Mouse (Mus musculus): ENCODE data around the gene Crybg2. TPM values are rescaled to one million over a fixed set of nuclear protein-coding genes. Genes with fewer than 3 reads are reported as not detected.
A peak's percentile ranks its signal among the peaks of the same experiment; 100 is the strongest.

Crybg2 gene
- total RNA-seq, 2 experiments from 2014 or later, result 2.1 to 2.7 TPM

DNA sequence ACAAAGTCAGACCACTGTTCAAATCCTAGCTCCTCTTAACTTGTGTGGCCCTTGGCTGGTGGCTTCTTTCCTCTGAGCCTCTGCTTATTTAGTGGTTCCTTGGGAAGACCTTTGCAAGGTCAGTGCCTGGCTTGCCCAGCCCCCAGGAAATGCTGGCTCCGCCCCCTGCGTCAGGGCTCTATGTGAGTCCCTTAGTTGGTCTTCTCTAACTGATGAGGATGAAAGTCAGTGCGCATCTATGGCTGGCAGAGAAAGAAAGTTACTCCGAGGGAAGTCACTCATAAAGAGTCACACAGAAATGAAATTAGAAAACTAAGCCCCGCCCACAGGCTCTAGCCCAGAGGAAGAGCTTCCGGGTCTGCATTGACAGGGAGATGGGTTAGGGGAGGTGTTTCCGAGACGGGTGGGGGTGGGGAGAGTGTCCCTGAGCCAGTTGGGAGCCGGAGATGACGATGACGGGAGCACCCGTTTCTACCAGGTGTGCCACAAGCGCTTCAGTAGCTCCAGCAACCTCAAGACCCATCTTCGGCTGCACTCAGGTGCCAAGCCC, 2.4 kb upstream of the Crybg2 start:
- DNase-seq (ENCODE audit: low spot score in 2 of 2), result no peak

DNA sequence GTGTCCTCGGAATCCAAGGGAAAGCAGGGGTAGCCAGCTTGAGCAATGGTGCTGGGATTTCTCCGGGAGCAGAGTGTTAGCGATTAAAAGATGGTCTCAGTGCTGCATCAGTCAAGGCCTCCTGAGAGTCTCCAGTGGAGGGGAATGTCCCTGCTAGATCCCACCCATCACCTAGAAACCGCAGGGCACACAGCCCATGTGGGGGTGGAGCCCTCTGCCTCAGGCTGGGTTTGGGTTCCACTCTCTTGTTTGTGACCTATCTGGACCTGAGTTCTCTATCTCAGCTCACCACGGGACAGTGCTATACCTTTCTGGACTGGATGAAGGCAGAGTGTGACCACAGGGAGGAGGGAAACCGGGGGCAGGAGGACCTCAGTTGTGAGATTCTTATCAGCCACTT, 1.7 kb upstream of the Crybg2 start:
- DNase-seq (ENCODE audit: low spot score in 2 of 2), result no peak

DNA sequence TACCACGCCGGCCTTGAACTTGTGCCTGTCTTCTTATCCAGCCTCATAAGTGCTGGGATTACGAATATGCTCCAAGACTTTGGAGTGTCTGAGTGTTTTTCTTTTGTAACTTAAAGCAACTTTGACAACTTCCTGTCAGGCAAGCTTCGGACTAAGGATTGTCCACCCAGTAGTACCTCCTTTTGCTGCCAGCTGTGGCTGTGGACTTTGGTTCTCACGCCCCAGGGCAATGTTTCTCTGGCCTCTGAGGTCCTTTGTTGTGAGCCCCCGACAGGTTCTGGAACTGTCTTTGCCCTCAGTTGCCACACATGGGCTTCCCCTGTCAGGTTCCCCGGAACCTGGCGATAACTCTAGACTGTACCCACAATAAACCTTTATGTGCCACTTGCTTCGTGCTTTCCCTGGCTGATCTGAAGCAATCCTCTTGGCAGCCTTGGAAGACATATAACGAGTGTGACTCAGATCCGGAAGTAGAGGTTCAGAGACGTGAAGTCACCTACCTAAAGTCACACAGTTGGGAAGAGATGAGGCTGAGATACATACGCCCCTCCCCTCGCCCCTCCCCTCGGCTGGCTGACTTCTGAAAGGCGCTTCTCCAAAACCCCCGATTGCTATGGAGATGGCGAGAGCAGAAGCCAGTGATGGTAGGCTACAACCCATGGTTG, 683 bp downstream of the Crybg2 start:
- peak; percentile 32 to 49 for DNase-seq (ENCODE audit: low spot score in 2 of 2)

DNA sequence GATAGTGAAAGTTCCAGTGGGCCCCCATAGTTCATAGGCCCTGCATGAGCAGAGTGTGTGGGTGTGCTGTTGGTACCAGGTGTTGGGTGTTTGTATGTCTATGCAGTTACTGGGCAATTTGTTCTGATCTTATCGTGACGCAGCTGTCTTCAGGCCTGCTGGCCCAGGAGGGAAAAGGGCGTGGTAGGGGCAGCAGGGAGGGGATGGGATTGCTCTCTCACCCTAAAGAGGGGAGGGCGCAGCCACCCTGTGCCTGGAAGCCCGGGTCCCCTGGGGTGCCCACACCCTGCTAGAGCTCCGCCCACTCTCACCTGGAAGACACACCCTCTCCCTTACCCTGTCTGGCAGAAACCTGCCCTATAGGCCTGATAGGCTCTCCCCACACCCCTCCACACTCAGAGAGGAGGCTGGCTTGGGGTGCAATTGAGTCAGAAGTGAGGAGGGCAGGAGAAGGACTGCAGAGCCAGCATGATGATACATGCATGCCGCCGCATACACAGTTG, 1.4 kb downstream of the Crybg2 start:
- peak in 1 of 2 experiments; percentile 17 for DNase-seq (ENCODE audit: low spot score in 2 of 2)

DNA sequence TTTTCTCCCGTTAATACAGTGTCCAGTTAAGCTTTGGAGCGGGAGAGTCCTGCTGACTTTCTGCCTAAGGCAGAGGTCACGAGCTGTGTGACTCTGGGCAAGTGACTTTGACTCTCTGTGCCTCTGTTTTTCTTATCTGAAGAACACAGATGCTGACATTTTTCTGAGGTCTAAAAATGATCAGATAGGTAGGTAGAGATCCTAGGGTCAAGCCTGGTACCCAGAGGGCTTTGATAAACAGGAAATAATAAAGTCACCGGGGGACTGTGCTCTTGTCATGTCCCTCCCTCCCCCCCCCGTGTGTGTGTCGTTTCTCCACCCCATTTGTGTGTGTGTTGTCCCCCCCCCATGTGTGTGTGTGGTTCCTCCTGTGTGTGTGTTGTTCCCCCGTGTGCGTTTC, 1.9 kb downstream of the Crybg2 start:
- DNase-seq (ENCODE audit: low spot score in 2 of 2), result no peak

DNA sequence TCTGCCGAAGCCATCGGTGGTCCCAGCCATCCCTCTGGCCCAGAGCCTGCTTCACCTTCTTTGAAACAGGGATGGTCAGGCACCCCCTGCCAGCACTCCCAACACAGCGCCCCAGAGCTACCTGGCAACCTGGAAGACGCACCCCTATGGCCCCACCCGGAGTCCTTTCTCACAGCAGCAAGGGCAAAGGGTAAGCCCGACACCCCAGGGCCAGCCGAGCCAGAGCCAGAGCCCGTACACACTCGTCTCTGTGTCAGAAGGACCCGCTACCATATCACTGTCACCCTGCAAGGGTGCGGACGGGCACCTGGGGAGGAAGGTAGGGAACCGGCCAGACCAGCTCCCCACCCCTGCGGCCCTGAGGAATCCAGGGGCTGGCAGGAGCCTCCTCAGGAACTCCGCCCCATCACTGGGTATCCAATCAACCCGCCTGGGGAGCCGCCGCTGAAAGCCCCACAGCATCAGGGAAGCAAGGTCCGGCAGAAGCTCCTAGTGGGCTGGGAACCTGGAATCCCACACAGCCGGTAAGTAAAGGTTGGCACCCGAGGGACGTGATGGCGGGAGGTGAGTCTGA, 4.9 kb downstream of the Crybg2 start:
- no peak for DNase-seq (ENCODE audit: low spot score in 2 of 2)

DNA sequence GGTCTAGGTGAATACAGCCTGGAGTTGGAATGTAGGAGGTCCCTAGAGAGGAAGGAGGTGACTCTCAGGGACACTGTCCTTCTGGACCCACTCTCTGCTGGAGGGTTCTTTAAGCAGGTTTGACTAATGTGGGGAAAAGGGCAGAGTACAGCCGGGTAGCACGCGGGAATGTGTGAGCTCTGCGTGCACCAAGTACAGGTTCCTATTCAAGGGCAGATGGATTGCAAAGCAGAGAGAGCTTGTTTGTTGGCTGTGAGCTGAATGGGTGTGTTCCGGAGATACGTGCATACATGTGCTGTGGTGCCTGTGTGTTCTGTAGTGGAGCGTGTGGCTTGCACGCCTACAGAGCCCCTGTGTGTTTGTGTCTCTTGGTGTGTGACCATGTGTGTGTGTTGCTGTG, 6.8 kb downstream of the Crybg2 start:
- DNase-seq (ENCODE audit: low spot score in 2 of 2), result no peak

DNA sequence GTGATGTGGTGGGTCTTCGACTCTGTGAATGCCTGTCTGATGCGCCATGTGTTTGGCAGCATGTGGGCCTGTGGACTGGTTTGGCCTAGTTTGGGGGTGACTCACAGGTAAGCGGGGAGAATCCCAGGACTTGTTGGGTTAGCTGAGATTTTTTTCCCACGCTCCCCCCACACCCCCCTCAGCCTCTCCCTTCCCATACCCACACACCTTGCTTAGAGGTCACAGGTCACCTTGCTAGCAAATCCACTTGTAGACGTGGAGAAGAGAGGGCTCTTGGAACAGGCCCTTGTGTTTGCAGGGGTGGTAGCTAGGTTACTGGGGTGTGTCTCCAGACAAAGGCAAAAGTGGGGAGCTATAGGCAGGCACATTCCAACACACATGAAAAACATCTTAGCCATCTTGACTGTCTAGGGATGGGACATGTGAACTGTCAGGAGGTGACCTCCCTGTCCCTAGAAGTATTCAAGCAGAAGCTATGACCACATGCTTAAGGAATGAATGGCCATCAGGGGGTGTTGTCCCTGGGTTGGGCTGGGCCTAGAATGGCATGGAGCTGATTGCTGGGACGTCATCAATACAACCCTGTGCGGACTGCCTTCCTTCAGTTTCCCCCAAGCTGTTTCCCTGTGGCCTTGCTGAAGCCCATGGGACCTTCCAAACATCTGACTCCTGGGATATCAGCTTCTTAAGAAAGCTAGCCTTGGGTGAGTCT, 7.4 kb downstream of the Crybg2 start:
- DNase-seq (ENCODE audit: low spot score in 2 of 2), result no peak

DNA sequence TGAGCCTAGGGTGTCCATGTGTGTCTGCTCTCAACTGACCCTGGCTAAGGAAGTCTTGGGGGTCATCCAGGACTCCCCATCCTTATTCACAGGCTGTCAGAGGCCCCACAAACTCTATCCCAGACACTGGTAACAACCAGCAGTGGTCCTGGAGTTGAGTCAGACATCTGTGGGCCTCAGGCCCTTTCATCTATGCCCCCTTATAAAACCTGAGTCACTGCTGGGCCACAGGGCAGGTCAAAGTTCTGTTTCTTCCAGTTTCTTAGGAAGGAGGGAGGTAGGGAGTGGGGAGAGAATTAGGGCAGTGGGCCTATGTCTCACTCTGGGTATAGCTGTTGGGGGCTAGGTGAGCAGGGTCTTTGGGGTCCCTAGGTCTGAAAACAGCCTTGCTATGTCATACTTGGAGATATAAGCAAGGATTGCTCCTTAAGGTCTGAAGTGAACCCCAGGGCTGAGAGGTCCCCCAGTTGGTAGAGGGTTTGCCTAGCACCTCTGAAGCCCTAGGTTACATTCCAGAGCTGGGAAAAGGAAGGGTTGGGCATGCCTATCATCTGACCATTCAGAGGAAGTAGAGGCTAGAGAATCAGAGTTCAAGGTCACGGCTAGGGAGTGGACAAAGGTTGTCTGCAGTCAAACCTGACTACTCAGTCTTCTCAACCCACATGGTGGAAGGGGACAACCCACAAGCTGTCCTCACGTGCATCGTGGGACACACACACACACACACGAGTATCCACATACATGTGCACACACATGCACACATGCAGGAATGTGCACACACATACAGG, 8.4 kb downstream of the Crybg2 start:
- no peak for DNase-seq (ENCODE audit: low spot score in 2 of 2)

DNA sequence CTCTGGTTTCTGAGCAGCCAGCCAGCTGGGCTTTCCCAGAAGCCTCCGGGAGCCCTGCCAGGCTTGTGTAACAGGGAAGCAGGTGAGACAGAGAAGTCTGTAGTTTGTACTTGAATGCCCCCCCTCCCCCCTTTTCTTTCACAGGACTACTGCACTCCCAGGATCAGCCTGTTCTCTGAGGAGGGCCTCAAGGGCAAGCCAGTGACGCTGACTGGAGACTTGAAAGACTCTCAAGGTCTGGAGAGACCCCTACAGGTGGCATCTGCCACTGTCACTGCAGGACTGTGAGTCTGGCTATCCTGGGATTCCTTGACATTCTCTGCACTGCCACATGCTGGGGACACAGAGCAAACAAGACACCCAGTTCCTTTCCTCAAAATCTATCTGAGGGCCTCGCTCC, 18.1 kb downstream of the Crybg2 start:
- peak; percentile 47 to 60 for DNase-seq (ENCODE audit: low spot score in 2 of 2)

DNA sequence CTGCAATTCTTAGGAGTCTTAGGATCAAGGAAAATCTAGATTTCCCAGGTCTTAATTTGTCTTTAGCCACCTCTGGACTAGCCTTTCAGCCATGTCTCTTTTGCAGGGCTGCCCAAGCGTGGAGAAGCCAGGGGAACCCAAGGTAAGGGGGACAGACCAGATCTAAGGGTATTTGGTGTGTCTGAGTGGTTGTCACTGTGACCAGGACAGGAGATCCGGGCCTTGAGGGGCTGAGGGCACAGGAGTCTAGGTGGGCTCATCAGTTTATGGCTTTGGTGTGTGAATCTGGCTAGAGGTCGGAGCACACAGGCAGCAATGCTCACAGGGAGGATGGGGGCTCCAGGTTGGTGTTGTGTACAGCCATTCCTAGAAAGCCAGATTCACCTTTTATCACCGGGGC, 20.1 kb downstream of the Crybg2 start:
- DNase-seq (ENCODE audit: low spot score in 2 of 2), result no peak

DNA sequence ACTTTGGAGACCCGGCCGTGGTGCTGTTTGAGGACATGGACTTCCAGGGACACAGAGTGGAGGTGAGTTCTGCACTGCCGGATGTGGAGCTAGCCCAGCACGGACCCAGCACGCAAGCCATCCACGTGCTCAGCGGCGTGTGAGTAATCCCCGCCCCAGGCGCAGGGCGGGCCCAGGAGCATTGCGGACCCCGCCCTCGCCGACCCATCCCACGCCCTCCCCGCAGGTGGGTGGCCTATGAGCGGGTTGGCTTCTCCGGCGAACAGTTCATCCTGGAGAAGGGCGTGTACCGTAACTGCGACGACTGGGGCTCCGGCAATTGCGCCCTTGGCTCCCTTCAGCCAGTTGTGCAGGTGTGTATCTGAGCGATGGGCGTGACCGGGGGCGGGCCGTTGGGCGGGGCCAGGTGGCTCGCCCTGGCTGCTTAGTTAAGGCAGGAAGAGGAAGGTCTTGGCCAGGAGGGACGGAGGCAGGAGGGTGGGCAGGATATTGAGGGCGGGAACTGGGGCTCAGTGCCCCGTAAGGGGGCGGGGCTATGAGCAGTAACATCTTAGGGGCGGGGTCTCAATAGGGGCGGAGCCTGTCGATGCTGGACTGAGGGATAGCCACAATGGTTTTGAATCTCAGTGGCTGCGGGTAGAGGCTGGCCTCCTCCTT, 21.2 kb downstream of the Crybg2 start:
- peak in 1 of 2 experiments; percentile 37 for DNase-seq (ENCODE audit: low spot score in 2 of 2)

DNA sequence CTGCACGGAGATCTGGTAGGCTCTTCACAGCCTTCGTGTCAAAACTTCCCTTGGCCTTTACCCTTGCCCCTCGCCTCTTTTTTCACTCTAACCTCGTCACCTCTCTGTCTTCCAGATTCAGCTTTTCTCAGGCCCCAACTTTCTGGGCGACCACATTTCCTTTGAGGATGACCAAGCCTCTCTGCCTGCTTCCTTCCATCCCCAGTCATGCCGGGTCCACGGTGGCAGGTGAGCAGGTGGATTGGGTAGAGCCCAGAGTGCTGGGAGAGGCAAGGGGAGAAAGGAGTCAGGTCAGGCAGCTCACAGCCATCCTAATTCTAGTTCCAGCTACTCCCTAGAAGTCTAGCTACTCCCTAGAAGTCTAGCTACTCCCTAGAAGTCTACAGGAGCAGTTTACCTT, 21.8 kb downstream of the Crybg2 start:
- DNase-seq (ENCODE audit: low spot score in 2 of 2), result no peak

DNA sequence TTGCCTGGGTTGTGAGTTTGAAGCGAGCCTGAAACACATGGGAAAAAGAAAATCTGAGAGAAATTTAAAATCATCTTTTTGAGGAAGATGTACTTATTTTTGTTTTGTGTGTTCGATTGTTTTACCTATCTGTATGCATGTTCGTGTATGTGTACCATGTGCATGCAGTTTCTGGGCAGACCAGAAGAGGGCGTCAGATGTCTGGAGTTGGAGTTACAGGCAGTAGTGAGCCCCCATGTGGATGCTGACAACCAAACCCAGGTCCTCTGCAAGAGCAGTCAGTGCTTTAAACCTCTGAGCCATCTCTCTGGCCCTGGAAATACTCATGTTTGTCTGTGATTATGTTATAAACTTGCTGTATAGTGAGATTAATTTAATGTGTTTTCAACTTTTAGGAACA, 24.4 kb downstream of the Crybg2 start:
- no peak for DNase-seq (ENCODE audit: low spot score in 2 of 2)

DNA sequence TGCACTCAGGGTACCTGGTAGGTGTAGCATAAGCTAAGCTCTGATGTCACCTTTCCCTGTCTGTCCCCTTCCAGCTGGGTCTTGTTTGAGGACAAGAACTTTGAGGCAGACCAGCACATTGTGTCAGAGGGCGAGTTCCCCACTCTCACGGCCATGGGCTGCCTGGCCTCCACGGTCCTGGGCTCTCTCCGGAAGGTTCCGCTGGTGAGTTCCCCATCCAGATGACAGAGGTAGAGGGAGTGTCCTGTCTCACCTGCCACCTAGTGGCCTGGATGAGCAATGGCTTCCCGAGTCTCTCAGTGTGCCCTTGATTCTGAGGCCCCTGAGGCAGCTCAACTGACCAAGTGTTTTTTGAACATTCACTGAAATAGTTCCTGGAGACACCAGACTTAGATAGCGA, 26.8 kb downstream of the Crybg2 start:
- DNase-seq (ENCODE audit: low spot score in 2 of 2), result no peak

DNA sequence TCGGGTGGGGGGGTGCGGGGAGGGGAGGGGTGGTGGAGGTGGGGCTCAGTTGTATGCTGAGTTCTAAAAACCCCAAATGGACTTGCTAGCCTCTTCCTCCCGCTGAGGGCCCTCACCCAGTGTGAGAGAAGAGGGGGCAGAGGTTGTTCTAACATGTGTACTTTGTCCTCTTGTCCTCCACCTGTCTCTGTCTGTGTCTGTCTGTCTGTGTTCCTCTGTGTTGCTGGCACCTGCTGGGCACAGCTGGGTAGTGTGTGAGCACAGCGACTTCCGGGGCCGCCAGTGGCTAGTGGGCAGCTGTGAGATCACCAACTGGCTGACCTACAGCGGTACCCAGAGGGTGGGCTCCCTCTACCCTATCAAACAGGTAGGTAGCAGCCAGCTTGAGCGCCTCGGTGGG, 28.4 kb downstream of the Crybg2 start:
- DNase-seq (ENCODE audit: low spot score in 2 of 2), result no peak

DNA sequence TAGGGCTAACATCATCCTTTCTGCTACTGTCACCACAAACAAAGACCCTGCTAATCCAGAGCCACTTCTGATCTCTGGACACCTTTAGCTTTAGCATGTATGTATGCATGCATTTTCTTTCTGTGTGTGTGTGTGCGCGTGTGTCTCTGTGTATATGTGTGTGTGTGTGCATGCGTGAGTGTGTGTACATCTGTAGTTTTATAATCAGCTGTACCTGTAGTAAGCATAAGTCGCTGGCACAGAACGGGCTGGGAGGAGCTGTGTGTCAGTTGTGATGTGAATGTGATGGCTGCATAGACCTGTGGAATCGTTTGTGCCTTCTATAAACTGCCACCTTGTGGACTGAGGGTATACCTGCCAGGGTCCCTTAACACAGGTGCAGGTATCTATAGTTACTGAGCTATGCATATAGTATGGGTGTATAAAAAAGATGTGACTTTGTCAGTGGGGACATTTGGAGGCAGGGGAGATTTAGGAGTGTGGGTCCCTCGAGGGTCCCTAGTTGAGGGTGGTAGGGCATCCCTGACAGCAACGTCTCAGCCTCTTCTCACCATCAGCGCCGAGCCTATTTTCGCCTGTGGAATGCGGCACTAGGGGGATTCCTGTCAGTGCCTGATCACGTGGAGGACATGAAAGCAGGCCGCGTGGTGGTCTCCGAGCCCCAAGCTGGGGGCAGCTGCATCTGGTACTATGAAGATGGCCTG, 30.1 kb downstream of the Crybg2 start:
- DNase-seq (ENCODE audit: low spot score in 2 of 2), result no peak

DNA sequence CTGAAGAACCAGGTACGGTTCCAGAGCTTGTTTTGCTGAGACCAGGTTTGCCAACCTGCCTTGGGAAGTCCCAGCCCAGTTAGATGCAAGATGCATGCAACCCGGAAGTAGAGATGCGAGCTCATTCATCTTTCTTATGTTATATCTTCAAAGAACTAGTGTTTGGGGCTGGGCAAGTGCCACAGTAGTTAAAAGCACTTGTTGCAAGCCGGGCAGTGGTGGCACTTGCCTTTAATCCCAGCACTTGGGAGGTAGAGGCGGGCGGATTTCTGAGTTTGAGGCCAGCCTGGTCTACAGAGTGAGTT, 30.6 kb downstream of the Crybg2 start:
- DNase-seq (ENCODE audit: low spot score in 2 of 2), result no peak

DNA sequence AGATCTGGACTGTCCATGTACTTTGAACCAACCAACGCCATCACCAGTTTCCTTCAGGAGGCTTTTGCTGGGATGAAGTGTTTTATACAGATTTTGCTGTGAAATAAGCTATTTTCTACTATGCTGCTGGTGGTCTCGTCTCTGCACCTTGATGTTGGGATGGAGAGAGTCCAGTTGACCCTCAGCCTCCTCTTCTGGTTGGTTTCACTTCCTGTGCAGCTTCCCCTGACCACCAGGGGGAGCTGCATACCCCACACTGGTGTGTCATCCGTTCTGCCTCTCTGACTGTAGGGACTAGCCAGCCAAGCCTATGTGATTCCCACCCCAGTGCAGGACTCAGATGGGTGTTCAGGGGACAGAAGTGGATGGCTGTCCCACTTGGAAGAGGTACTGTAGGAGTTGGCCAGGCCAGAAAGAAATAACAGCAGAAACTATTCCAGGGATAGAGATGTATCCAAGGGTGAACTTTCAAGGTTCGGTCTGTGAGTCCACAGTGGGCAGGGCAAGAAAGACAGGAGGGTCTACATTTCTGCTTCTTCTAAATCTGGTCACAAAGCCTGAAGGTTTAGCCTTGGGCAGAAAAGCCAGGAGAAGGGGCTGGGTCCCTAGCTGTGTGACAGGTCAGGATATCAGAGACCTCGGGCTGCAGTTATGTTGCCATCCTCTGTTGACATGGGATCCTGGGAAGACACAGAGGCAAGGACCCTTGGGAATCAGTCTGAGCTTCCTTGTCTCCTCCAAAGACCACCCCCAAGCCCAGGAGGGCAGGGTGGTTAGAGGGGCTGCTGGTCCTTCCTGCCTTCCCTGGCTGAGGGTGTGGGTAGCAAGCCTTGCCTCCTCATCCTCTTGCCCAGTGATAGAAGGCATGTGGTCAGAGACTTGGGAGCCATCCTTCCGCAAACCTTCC, 32.0 kb downstream of the Crybg2 start:
- DNase-seq (ENCODE audit: low spot score in 2 of 2), result peak; percentile 43 to 55
